Mouse (Mus musculus) gastrocnemius, adult 2 months (tissue): Measurements from ENCODE around the gene Dchs1. TPM values are rescaled to one million over a fixed set of nuclear protein-coding genes. Genes with fewer than 3 reads are reported as not detected.

Source experiments
- DNase-seq: peaks from one replicate; pipeline ENCODE4 v3.0.0; 2022
- H3K27ac ChIP-seq: fragments of 200-600 bp; 2 replicates; pipeline ENCODE4 v1.8.1; 2022; ENCODE audit warnings: mild to moderate bottlenecking
- H3K4me3 ChIP-seq: fragments of 200-600 bp; 2 replicates; pipeline ENCODE4 v1.8.1; 2022; ENCODE audit warnings: mild to moderate bottlenecking, moderate library complexity
- CTCF ChIP-seq: fragments of 200-600 bp; IDR thresholded peaks from 2 replicates; pipeline ENCODE4 v1.8.1; 2022; ENCODE audit warnings: antibody characterized with exemption, mild to moderate bottlenecking, moderate library complexity
- intact Hi-C: fragments of 180-260 bp; cut with DNase I; formaldehyde crosslinking; loops from one replicate; pipeline ENCODE4 v1.15.1; 2025
- total RNA-seq, 2 experiments: library from RNA; stranded (reverse); gene quantifications; 2 replicates each; pipeline ENCODE4 v1.2.3; 2021

The Dchs1 gene
- total RNA-seq, 2 experiments from 2014 or later, result 2.1 to 5.0 TPM

DNA sequence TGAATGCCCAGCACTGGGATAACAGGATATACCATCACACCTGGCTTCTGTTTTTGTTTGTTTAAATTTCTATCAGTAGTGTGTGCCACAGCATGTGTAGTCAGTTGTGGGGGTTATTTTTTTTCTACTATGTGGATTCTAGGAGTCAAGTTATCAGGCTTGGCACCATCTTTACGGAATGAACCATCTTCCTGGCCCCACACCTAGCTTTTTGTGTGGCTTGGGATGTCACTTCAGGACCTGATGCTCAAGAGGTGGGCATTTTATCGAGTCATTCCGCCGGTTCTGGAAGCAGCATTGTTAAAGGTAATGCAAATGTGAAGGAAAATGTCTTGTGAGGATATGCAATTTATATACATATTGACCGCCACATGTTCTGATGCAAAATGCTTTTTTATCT is 18.7 kb upstream of the Dchs1 start:
- DNase-seq, result no peak
- no peak for TF ChIP-seq CTCF
- intact Hi-C loops, result no loop called here
- Histone ChIP-seq H3K4me3 (no peak overlapping the region), H3K27ac (no peak overlapping the region)

DNA sequence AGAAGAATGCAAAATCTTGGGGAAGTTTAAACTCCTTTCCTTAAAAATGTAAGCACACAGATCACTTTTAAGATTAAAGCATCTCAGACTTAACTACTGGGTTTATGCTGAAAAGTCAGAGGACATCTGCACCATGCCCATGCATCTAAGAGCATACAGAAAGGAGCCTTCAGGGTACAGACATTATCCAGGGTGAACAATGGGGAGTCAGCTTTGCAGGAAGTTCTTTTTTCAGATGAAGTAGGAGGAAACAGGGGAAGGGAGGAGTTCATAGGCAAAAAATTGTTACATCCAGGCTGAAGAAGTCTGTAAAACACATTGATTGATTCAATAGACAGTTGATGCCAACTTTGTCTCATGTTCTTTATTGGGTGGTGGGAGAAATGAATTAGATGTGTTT is 16.0 kb upstream of the Dchs1 start:
- Histone ChIP-seq H3K4me3 (no peak overlapping the region), H3K27ac (peak overlapping the region; percentile 51; the same call in 1 of the 2 replicates)
- DNase-seq, result no peak
- intact Hi-C loops, result no loop called here
- no peak for TF ChIP-seq CTCF

DNA sequence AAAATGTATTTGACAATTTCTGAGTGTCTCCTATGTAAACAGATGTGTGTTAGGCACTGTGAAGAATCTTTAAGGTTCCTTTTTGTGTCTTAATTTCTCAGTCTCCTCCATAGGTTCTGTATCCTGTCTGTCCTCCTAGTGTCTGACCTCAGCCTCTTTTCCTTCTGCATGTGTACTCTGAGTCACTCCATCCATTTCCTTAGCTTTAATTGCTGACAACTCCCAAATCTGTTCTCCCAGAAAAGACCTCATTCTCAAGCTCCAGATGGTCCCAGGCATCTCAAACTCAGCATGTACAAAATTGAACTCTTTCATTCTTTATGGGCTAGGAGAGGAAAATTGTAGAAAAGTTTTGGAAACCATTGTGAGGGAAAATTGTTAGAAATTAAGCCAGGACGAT is 15.3 kb upstream of the Dchs1 start:
- peak overlapping the region; percentile 51 for H3K27ac ChIP-seq
- no peak for DNase-seq
- intact Hi-C loops, result no loop called here

DNA sequence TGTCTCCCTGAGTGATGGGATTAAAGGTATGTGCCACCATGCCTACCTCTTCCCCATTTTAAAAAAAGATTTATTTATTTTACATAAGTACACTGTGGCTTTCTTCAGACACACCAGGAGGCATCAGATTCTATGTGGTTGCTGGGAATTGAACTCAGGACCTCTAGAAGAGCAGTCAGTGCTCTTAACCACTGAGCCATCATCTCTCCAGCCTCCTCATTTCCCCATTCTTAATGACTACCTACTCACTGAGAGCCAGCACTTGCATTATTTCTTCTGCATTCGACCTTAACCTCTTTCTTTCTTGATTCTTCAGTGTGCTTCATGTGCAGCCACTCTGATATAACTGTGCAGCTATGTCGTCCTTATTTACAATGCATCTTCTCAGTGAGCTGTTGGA is 14.9 kb upstream of the Dchs1 start:
- no peak for DNase-seq
- intact Hi-C loops, result no loop called here
- H3K27ac ChIP-seq, result peak overlapping the region; percentile 51
- no peak overlapping the region for H3K4me3 ChIP-seq
- no peak for TF ChIP-seq CTCF

More for the DNA sequence above, 15.3 kb upstream of the Dchs1 start:
- no peak overlapping the region for H3K4me3 ChIP-seq
- no peak for TF ChIP-seq CTCF

DNA sequence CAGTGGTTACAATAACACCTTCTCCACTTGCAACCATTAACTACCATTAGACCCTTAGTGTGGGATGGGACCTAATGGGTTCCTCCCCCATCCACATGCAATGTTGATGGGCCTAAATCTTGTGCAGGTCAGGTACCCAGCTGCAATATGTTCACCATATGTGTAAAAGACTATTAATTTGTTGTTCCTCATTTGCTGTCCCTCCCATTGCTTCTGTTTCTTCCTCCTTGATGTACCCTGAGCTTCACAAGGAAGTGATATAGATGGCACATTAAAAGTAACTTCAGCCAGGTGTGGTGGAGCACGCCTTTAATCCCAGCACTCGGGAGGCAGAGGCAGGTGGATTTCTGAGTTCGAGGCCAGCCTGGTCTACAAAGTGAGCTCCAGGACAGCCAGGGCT is 9.5 kb upstream of the Dchs1 start:
- DNase-seq, result no peak
- H3K4me3 ChIP-seq, result no peak overlapping the region
- TF ChIP-seq CTCF, result no peak
- intact Hi-C loops, result no loop called here
- H3K27ac ChIP-seq, result no peak overlapping the region

DNA sequence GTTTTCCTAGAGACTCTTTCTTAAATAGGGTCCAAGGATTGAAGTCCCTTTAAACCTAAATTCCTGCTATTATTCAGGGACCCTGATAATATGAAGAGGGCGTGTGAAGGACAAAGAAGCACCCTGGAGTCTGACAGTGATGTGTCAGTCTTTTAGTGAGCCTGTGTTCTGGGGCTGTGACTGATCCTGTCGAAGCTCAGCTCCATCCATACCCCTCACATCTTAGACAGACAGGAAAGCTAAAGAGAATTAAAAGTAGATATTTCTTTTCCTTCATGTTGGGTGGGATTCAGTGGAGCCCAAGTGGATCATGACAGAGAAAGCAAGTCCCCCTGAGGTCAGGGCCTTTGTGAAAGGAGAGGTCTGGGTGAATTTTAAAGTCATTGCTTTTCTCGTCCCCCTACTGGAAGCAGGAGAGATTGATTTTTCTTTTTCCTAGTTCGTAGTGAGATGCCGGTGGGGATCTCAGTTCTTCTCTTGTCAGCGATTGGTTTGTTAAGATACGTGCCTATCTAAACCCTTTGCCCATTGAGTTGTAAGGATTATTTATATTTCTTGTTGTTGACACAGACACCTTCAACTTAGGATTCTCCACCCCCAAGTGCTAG is 8.4 kb upstream of the Dchs1 start:
- DNase-seq, result no peak
- Histone ChIP-seq H3K27ac (no peak overlapping the region), H3K4me3 (no peak overlapping the region)
- intact Hi-C loops, result no loop called here
- peak; percentile 53 for TF ChIP-seq CTCF

DNA sequence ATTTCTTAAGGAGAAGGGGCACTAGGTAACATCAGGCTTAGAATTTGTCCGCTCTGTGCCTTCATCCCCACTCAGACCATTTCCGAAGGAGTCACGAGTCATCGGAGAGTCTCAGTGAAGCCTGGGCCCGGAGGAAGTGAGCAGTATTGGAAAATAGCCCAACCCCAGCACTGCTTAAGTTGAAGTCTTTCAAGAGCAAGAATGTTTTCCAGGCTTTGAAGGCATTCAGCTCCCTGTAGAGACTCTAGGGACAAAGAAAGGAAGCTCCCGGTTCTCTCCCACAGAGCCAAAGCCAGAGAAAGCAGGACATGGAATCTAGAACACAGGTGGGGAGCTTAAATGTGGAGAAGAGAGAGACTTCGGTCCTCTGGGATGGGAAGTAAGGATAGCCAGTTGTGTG is 6.2 kb upstream of the Dchs1 start:
- no peak for TF ChIP-seq CTCF
- peak overlapping the region; percentile 80 for H3K27ac ChIP-seq

DNA sequence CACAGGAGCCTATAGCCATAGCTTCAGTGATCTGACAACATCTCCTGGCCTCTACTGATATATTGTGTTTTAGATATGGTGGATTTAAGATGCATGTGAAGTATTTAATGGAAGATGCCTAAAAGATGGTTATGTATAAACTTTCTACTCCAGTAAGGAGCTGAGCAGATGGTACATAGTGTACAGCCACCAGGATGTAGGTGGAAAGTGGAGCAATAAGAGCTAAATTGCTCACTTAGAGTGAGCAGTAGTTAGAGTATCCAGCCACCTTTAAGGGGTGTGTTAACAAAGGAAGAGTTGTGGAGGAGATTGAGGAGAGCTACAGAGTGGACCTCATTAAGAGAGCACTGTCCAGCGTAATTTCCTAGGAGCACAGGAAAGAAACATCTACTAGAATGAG is 3.7 kb upstream of the Dchs1 start:
- no peak for TF ChIP-seq CTCF
- no peak overlapping the region for H3K4me3 ChIP-seq
- intact Hi-C loops, result no loop called here
- no peak overlapping the region for H3K27ac ChIP-seq
- no peak for DNase-seq

More for the DNA sequence above, 6.2 kb upstream of the Dchs1 start:
- no peak for DNase-seq
- no peak overlapping the region for H3K4me3 ChIP-seq
- intact Hi-C loops, result no loop called here

DNA sequence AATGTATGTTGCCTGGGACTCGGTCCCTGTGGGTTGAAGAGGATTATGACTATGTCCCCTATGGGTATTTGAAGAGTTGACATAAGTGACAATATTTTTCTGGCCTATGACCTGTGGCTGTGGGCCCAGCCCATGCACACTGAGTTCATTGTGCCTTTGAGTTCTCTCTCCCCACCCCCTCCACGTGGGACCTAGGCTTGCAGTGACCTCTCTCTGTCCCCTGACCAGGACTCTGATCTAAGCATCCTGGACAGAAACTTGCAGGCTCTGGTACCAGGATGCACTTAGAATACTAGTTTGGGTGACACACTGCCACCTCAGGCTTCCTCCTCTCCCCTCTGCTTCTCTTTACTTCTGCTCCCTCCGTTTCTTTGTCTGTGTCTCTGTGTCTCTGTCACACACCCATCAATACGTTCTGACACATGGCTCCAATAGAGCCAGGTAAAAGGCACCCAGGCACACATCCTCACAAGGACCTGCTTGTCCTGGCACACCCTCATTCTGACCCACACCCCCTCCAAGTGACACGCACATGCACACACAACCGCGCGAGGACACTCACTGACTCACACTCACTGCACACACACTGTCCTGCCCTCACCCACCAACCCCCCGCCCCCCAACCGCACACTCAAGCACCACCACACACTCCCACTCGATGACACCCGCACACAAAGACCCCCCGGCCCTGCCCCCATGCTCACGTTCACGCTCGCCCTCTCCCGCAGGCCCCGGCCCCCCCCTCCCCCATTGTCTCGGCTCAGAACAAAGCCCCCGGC is 759 bp downstream of the Dchs1 start:
- TF ChIP-seq CTCF, result no peak
- intact Hi-C loops, result no loop called here
- DNase-seq, result no peak
- H3K27ac ChIP-seq, result peak overlapping the region; percentile 81
- peak overlapping the region; percentile 83 for H3K4me3 ChIP-seq

DNA sequence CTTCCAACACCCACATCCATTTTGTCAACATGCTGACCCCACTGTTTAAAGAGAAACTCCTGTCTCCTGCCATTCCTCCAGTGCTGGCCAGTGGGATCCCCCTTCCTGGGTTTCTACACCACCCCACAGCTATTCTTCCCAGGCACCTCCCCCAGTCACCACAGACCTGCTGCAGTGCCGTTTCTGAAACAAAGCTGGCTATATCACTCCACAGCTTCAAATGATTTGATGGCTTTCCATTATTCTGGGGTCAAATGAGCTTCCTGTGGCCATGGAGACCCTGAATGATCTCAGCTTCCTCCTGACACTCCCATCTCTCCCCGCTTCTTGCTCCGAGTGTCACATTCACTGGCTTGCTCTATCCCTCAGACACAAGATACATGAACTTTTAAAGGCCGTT is 2.9 kb downstream of the Dchs1 start:
- peak overlapping the region; percentile 35; the same call in 1 of the 2 replicates for H3K27ac ChIP-seq
- no peak overlapping the region for H3K4me3 ChIP-seq
- intact Hi-C loops, result no loop called here
- TF ChIP-seq CTCF, result no peak
- no peak for DNase-seq

DNA sequence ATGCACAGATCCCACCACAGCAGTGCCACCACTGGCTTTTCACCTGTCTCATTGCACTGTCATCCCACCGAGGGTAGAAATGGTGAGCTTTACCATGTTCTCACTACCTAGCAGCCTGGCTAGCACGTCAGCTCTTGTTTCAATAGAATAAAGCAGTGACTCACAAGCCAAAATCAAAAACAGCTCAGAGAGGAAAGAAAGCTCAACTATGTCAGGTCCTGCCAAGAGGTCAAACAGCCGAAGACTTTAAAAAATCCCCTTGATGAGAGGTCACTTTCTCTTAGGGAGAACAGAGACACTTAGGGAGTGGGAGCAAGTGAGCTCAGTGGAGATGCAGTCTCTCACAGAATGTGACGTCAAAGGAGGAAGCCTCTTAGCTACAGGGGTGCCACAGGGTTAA is 3.6 kb downstream of the Dchs1 start:
- intact Hi-C loops, result no loop called here
- Histone ChIP-seq H3K4me3 (no peak overlapping the region), H3K27ac (peak overlapping the region; percentile 6; the same call in 1 of the 2 replicates)
- no peak for TF ChIP-seq CTCF
- DNase-seq, result no peak

DNA sequence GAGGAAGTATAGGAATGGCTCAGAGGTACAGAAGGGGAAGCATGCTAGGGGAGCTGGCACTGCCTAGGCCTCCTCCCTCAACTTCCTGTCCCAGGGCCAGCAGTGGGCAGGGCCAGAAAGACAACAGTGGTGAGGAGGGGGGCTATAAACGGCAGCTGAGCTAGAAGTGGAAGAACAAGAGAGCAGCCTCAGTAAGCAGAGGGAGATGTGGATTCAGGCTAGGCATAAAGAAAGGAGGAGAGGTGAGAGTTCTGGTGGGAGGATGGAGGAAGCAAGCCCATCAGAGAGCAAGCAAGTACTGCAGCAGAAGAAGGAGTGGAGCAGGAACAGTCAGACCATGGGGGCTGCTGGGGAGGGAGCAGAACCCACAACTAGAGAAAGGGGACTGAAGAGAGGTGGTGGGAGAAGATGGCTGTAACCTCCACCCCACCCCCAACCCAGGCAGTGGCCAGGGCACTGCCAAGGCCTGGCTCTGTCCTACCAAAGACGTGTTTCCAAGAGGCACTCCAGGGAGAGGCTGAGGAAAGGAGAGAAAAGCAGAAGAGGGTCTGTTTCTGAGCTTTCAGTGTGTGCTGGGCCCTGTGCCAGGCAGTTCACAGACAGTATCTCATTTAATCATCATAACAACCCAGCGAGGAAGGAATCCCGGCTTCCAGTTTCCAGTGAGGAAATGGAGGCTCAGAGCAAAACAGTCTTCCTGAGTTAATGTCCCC is 8.7 kb downstream of the Dchs1 start:
- no peak for TF ChIP-seq CTCF
- intact Hi-C loops, result no loop called here
- peak overlapping the region; percentile 81 for H3K27ac ChIP-seq
- peak overlapping the region; percentile 50 for H3K4me3 ChIP-seq
- peak; percentile 60 for DNase-seq

DNA sequence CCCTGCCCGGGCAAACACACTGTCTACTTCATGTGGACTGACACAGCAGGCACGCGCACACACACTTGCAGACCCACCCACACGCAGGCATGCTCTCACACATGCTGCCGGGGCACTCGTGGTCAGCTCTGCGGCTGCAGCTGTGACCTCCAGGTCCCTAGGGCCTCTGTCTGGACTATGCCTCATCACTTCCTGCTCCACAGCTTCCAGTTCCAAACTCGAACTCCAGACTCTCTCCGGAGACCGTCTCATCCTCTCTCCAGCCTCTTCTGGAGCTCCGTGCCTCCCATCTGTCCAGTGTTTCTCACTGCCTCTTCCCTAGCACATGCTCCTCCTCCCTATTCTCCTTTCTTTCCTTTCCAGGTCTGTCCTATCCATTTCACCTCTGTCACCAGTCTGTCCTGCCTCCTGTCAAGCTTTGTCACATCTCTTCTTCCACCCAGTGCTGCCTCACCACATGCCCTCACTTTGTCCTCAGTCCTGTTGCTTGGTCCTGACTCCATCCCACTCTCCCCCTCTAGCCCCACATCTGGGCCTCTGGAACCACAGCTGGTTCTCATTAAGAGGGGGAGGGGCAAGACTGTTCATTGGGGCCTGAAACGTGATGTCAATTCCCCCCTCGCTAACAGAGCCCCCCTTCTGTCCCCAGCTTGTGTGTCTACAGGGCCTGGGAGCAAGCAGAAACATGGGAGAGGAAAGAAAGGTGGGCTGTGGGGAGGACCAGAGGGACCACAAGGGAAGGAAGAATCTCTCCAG is 9.5 kb downstream of the Dchs1 start:
- Histone ChIP-seq H3K27ac (peak overlapping the region; percentile 81), H3K4me3 (peak overlapping the region; percentile 50)
- intact Hi-C loops, result no loop called here
- peak; percentile 84 for DNase-seq
- TF ChIP-seq CTCF, result no peak
